Mouse (Mus musculus): ENCODE measurements around the gene Dpm3. TPM values are rescaled to one million over a fixed set of nuclear protein-coding genes. Genes with fewer than 3 reads are reported as not detected.

Dpm3 gene
- total and polyA plus RNA-seq, 3 experiments: 52.7 to 228 (median 74.8) TPM

DNA sequence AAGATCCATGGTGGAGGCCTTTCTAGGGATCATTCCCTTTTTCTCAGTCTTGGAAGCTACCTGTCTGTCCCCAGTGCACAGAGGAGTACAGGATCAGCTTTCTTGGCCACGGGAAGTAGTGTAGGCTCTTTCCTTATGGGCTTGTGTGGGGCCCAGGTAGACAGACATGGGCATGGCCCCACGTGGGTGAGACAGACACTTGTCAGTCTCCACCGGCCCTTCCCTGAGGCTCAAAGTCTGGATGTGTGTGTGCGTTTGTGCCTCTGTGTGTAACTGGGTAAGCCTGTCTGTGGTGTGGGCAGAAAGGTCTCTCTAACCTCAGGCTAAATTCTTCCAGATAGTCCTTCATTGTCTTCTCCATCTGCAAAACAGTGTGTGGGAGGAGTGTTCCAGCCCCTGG lies 45.9 kb downstream of the Dpm3 start:
- dilution Hi-C loops (cut with MboI; ENCODE audit: extremely low pct_ligation_motif_present, extremely low pct_unique_long_range_greater_than_20kb, low sequenced_read_pairs): no loop called here
- DNase-seq (ENCODE audit: extremely low read depth): no peak
- H3K4me1 ChIP-seq (ENCODE audit: control insufficient read depth in 1 of 2, insufficient read depth in 2 of 2): no peaks in the 10 kb centered on the region
- H3K9ac ChIP-seq (ENCODE audit: insufficient read depth, low read depth): no peak overlapping the region
- H3K79me2 ChIP-seq (replicated peaks; ENCODE audit: control insufficient read depth, extremely low read depth, insufficient read depth, poor library complexity, severe bottlenecking): no peaks in the 10 kb centered on the region
- no peak overlapping the region for H3K27ac ChIP-seq (ENCODE audit: insufficient read depth, low read depth)
- TF ChIP-seq BHLHE40 (IDR thresholded peaks at IDR 0.05; ENCODE audit: low read depth, low read length) (no peak), ZMIZ1 (IDR thresholded peaks at IDR 0.05; ENCODE audit: low read depth, low read length) (no peak), MXI1 (IDR thresholded peaks at IDR 0.05; ENCODE audit: low read depth, low read length) (no peak), MAFK (IDR thresholded peaks at IDR 0.05; ENCODE audit: insufficient replicate concordance, low read length) (no peak), ELF1 (IDR thresholded peaks at IDR 0.05; ENCODE audit: low read depth, low read length) (no peak), IRF4 (IDR thresholded peaks at IDR 0.05; ENCODE audit: low read depth, low read length) (no peak), RAD21 (IDR thresholded peaks at IDR 0.05; ENCODE audit: low read depth, low read length) (no peak), CHD1 (IDR thresholded peaks at IDR 0.05; ENCODE audit: low read depth, low read length) (no peak), ZNF384 (IDR thresholded peaks at IDR 0.05; ENCODE audit: low read depth, low read length) (no peak)
- H3K36me3 ChIP-seq (replicated peaks in 1 of 2; ENCODE audit: control insufficient read depth in 1 of 2, insufficient read depth in 1 of 2, low read length in 1 of 2): no peaks in the 10 kb centered on the region
- H3K4me3 ChIP-seq (replicated peaks in 1 of 3; ENCODE audit: low read depth in 2 of 3, low read length in 2 of 3, poor library complexity in 1 of 3): no peak overlapping the region
- H3K27me3 ChIP-seq (replicated peaks): peaks cover 2% of the 10 kb centered on the region
- in situ Hi-C loops (cut with MboI; ENCODE audit: low pct_ligation_motif_present, low pct_unique_long_range_greater_than_20kb, low sequenced_read_pairs): no loop called here
- no peak overlapping the region for H3K4me2 ChIP-seq (ENCODE audit: insufficient read depth, low read depth, poor library complexity, severe bottlenecking)
- H3K9me3 ChIP-seq (replicated peaks; ENCODE audit: low read length): no peaks in the 10 kb centered on the region

DNA sequence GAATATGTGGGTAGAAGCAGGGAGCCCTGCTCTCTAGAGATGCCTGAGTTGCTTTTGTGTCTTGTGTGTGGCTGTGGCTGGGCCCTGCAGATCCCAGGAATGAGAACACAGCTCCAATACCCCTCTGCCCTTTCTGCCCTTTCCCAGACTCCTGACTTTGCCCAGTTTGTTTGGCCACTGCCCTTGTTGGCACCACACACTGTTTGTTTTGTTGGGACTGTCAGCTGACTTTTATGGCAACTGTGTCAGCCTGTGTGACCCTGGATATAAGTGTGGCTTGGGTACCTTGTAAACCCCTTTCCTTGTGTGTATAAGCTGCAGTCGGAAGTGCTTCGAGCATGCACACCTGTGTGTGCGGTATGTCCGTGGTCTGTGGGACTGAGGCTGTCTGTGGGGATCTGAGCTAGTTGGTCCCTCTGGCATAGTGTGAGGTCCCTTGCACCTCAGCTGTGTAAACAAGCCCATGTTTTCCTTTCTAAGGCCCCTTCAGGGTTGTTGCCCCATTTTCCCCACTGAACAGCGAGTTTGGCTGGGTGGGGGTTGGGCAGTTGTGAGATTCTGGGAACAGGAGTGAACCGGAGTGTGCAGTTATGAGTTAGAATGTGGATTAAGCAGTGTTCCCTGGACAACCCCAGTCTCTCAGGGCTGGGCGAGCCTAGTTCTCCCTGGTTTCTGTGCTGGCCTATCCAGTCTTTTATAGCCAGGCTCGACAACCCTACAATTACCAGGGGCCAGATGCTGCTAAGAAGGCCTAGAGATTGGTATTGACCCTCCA lies 46.6 kb downstream of the Dpm3 start:
- dilution Hi-C loops (cut with MboI; ENCODE audit: extremely low pct_ligation_motif_present, extremely low pct_unique_long_range_greater_than_20kb, low sequenced_read_pairs): no loop called here
- no peaks in the 10 kb centered on the region for H3K4me1 ChIP-seq (ENCODE audit: control insufficient read depth in 1 of 2, insufficient read depth in 2 of 2)
- no peak overlapping the region for H3K9ac ChIP-seq (ENCODE audit: insufficient read depth, low read depth)

DNA sequence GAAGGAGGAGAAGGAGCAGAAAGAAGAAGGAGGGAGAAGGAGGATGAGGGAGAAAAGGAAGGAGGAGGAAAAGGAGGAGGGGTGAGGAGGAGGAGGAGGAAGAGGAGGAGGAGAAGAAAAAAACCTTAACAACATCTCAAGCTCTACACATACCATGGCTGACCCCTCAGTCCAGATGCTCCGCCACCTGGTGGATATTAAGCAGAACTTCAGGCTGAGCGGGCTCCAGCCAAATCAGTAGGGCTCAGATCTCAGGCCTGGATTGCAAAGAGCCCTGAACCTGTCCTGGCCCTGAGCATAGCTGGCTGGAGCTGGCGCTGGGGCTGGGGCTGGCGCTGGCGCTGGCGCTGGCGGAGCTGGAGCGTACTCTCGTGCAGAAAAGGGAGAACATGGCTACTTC lies 48.9 kb downstream of the Dpm3 start:
- no peaks in the 10 kb centered on the region for H3K79me2 ChIP-seq (replicated peaks; ENCODE audit: control insufficient read depth, extremely low read depth, insufficient read depth, poor library complexity, severe bottlenecking)
- peak; percentile 79 for DNase-seq (ENCODE audit: extremely low read depth)
- peaks cover 5% of the 10 kb centered on the region for H3K9me3 ChIP-seq (replicated peaks; ENCODE audit: low read length)
- H3K27me3 ChIP-seq (replicated peaks): peaks cover 2% of the 10 kb centered on the region
- no peak overlapping the region for H3K27ac ChIP-seq (ENCODE audit: insufficient read depth, low read depth)
- no peak overlapping the region for H3K9ac ChIP-seq (ENCODE audit: insufficient read depth, low read depth)
- no peak overlapping the region for H3K4me3 ChIP-seq (replicated peaks in 1 of 3; ENCODE audit: low read depth in 2 of 3, low read length in 2 of 3, poor library complexity in 1 of 3)
- no peak overlapping the region for H3K4me2 ChIP-seq (ENCODE audit: insufficient read depth, low read depth, poor library complexity, severe bottlenecking)
- dilution Hi-C loops (cut with MboI; ENCODE audit: extremely low pct_ligation_motif_present, extremely low pct_unique_long_range_greater_than_20kb, low sequenced_read_pairs) (no loop called here), in situ Hi-C loops (cut with MboI; ENCODE audit: low pct_ligation_motif_present, low pct_unique_long_range_greater_than_20kb, low sequenced_read_pairs) (no loop called here)
- H3K36me3 ChIP-seq (replicated peaks in 1 of 2; ENCODE audit: control insufficient read depth in 1 of 2, insufficient read depth in 1 of 2, low read length in 1 of 2): no peaks in the 10 kb centered on the region
- H3K4me1 ChIP-seq (ENCODE audit: control insufficient read depth in 1 of 2, insufficient read depth in 2 of 2): peaks cover 2 to 9% of the 10 kb centered on the region in 2 experiments; a peak in 3 of 4 replicates
- TF ChIP-seq MEF2A (IDR thresholded peaks at IDR 0.05; ENCODE audit: borderline replicate concordance, low read depth, low read length): no peak
- peak; percentile 28; the same call in 1 of the 2 replicates for TF ChIP-seq ZC3H11A (IDR thresholded peaks at IDR 0.05; ENCODE audit: low read depth, low read length)
- peak; percentile 56 for TF ChIP-seq RAD21 (IDR thresholded peaks at IDR 0.05; ENCODE audit: low read depth, low read length)
- TF ChIP-seq IRF4 (IDR thresholded peaks at IDR 0.05; ENCODE audit: low read depth, low read length): 0 out of 2 replicates have a peak, but pooled peaks have one; percentile 22
- TF ChIP-seq HCFC1 (IDR thresholded peaks at IDR 0.05; ENCODE audit: low read depth, low read length): peak; percentile 12; the same call in 1 of the 2 replicates
- TF ChIP-seq CTCF (conservative IDR thresholded peaks at IDR 0.05 in 1 of 2, IDR thresholded peaks at IDR 0.05 in 1 of 2; ENCODE audit: low read depth in 2 of 2, low read length in 2 of 2): peak; percentile 59 to 90
- TF ChIP-seq SIN3A (IDR thresholded peaks at IDR 0.05; ENCODE audit: low read length): 0 out of 2 replicates have a peak, but pooled peaks have one; percentile 34
- TF ChIP-seq ZNF384 (IDR thresholded peaks at IDR 0.05; ENCODE audit: low read depth, low read length): peak; percentile 85
- no peak for TF ChIP-seq CHD1 (IDR thresholded peaks at IDR 0.05; ENCODE audit: low read depth, low read length)
- TF ChIP-seq SMC3 (IDR thresholded peaks at IDR 0.05; ENCODE audit: low read depth, low read length): peak; percentile 88

More for the DNA sequence above, 46.6 kb downstream of the Dpm3 start:
- Histone ChIP-seq H3K9me3 (replicated peaks; ENCODE audit: low read length) (peaks cover under 1% of the 10 kb centered on the region), H3K79me2 (replicated peaks; ENCODE audit: control insufficient read depth, extremely low read depth, insufficient read depth, poor library complexity, severe bottlenecking) (no peaks in the 10 kb centered on the region), H3K4me3 (replicated peaks in 1 of 3; ENCODE audit: low read depth in 2 of 3, low read length in 2 of 3, poor library complexity in 1 of 3) (no peak overlapping the region), H3K36me3 (replicated peaks in 1 of 2; ENCODE audit: control insufficient read depth in 1 of 2, insufficient read depth in 1 of 2, low read length in 1 of 2) (no peaks in the 10 kb centered on the region), H3K27ac (ENCODE audit: insufficient read depth, low read depth) (no peak overlapping the region), H3K4me2 (ENCODE audit: insufficient read depth, low read depth, poor library complexity, severe bottlenecking) (no peak overlapping the region), H3K27me3 (replicated peaks) (peaks cover 2% of the 10 kb centered on the region)
- DNase-seq (ENCODE audit: extremely low read depth): no peak
- in situ Hi-C loops (cut with MboI; ENCODE audit: low pct_ligation_motif_present, low pct_unique_long_range_greater_than_20kb, low sequenced_read_pairs): no loop called here
- TF ChIP-seq ETS1 (conservative IDR thresholded peaks at IDR 0.05; ENCODE audit: low read depth, low read length) (no peak), UBTF (IDR thresholded peaks at IDR 0.05; ENCODE audit: low read depth, low read length) (no peak), ZMIZ1 (IDR thresholded peaks at IDR 0.05; ENCODE audit: low read depth, low read length) (no peak), SIN3A (IDR thresholded peaks at IDR 0.05; ENCODE audit: low read length) (no peak), EP300 (IDR thresholded peaks at IDR 0.05; ENCODE audit: low read length) (no peak)

All from CH12.LX (cell line).